Mouse (Mus musculus) liver, adult 10 weeks (tissue): ENCODE data around the gene 4930516K23Rik. TPM values are rescaled to one million over a fixed set of nuclear protein-coding genes. Genes with fewer than 3 reads are reported as not detected.

Experiments used
- polyA plus RNA-seq: library from polyadenylated mRNA; stranded (reverse); fragments of 350-450 nt; fragmentation: Illumina TruSeq; extraction: RNeasy Lipid Tissue Mini Kit (QIAGEN cat#74804); gene quantifications from one replicate; pipeline ENCODE4 v1.2.3, GENCODE M21; 2014; ENCODE audit warnings: low read depth, low replicate concordance

The 4930516K23Rik gene
- not detected for polyA plus RNA-seq

DNA sequence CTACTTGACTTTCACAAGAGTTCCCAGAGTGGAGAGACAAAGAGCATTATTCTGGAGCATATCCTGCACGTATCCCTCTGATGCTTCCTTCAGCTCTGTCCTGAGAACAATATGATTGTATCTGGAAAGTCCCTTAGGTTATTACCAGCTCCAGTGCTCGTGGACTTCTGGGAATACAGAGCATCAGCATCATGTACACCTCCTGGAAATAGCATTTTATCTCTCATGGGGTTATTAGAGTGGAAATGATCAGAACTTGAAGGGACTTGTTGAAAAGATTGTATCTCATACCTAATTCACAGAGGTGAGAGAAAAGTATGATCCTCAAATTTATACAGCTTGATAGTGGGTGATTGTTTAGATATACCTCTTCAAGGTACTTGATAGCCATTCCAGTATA lies at the start of gene 4930516K23Rik:
4930516K23Rik (minus strand) TSS at position 101 of the 400 bp plus-strand sequence.

GRCm38 (mm10) chr7:104104757-104104972 lies 43.4 kb upstream of the 4930516K23Rik start, which contains the start of gene Olfr646:
Olfr646 (plus strand) TSS chr7:104104873.

GRCm38 (mm10) chr7:104085365-104085764 lies 24.1 kb upstream of the 4930516K23Rik start, which contains the start of gene Olfr645:
Olfr645 (minus strand) TSS chr7:104085465.

GRCm38 (mm10) chr7:104071769-104072168 lies 10.5 kb upstream of the 4930516K23Rik start, which contains the start of gene Olfr644:
Olfr644 (minus strand) TSS chr7:104071869.

GRCm38 (mm10) chr7:104052566-104052965 lies 8.7 kb downstream of the 4930516K23Rik start, which contains the start of gene Olfr642:
Olfr642 (minus strand) TSS chr7:104052666.

DNA sequence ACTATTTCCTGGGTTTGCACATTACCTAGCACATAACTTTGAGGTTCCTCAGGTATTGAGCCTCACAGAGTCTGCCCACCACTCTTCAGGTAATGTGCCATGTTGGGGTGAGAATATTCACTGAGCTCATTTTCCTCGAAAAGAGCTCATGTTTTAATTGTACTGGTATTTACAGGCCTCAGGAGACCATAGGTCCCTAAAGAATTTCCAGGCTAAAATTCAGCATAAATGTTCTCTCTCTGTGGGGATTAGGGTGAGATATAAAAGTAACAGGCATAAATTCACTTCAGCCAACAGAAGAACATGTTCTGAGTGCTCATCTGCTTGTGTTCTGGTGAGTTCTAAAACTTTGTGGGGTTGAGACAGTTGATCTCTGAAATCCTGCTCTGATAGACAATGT lies 26.1 kb downstream of the 4930516K23Rik start, which contains the start of gene Olfr641:
Olfr641 (plus strand) TSS at position 301 of the 400 bp plus-strand sequence.

DNA sequence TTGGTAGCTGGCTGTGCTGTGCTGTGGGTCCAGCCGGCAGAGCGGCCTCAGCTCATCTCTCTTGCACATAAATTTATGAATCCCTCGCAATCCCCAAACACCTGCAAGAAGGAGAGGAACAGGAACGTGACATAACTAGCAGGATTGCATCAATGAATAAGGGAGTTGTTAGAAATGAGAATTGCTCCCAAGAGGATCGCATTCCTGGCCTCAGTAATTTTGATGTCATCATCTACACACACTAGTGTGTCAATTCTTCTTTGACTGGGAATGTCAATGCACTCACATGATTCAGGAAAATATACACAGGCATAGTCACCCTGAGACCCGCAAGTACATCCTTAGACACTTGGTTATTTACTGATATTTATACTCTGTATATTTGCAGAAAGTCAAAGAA lies 35.8 kb downstream of the 4930516K23Rik start, which contains the start of gene Olfr640:
Olfr640 (minus strand) TSS at position 101 of the 400 bp plus-strand sequence.

DNA sequence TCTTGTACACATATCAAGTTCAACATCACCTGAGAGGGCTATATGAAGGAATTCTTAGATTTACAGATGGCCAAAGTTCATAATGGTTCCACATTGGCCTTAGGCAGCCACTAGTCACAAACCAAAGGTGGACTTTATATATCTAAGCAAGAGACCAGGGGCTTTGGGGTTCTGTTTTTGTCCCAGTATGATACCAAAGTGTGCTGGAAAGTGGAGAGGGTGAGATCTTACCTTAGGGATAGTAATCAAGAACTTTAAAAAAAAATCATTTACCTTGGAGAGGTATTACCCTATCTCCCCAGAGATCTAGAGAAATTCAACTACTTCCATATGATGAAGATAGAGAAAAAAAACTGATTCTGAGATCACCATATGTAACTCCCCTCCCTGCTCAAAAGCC lies 44.0 kb downstream of the 4930516K23Rik start, which contains the start of gene Olfr639:
Olfr639 (minus strand) TSS at position 101 of the 400 bp plus-strand sequence.

Other genes starting within 250 kb of the 4930516K23Rik start
- 14.4 TPM for gene Hbb-bt, start 247.4 kb downstream of the 4930516K23Rik start, polyA plus RNA-seq
- 131 TPM for gene Hbb-bs, start 233.3 kb downstream of the 4930516K23Rik start, polyA plus RNA-seq
- not detected for gene Hbb-bh2, start 220.9 kb downstream of the 4930516K23Rik start, polyA plus RNA-seq
- gene Hbb-bh1, start 218.3 kb downstream of the 4930516K23Rik start, polyA plus RNA-seq: not detected
- not detected for gene Hbb-y, start 208.2 kb downstream of the 4930516K23Rik start, polyA plus RNA-seq
- gene Olfr66, start 175.2 kb downstream of the 4930516K23Rik start, polyA plus RNA-seq: not detected
- gene Olfr64, start 167.0 kb downstream of the 4930516K23Rik start, polyA plus RNA-seq: not detected
- gene Olfr65, start 158.0 kb downstream of the 4930516K23Rik start, polyA plus RNA-seq: not detected
- not detected for gene Olfr631, start 132.6 kb downstream of the 4930516K23Rik start, polyA plus RNA-seq
- not detected for gene Olfr632, start 127.1 kb downstream of the 4930516K23Rik start, polyA plus RNA-seq
- gene Olfr633, start 117.0 kb downstream of the 4930516K23Rik start, polyA plus RNA-seq: not detected
- not detected for gene Olfr635, start 90.3 kb downstream of the 4930516K23Rik start, polyA plus RNA-seq
- gene Olfr638, start 62.7 kb downstream of the 4930516K23Rik start, polyA plus RNA-seq: not detected
- not detected for gene Olfr639, start 44.1 kb downstream of the 4930516K23Rik start, polyA plus RNA-seq
- gene Olfr640, start 35.9 kb downstream of the 4930516K23Rik start, polyA plus RNA-seq: not detected
- gene Olfr641, start 26.0 kb downstream of the 4930516K23Rik start, polyA plus RNA-seq: not detected
- not detected for gene Olfr642, start 8.8 kb downstream of the 4930516K23Rik start, polyA plus RNA-seq
- gene Olfr644, start 10.4 kb upstream of the 4930516K23Rik start, polyA plus RNA-seq: not detected
- not detected for gene Olfr645, start 24.0 kb upstream of the 4930516K23Rik start, polyA plus RNA-seq
- gene Olfr646, start 43.4 kb upstream of the 4930516K23Rik start, polyA plus RNA-seq: not detected
- gene Ubqln5, start 68.4 kb upstream of the 4930516K23Rik start, polyA plus RNA-seq: not detected
- not detected for gene Olfr643, start 76.0 kb upstream of the 4930516K23Rik start, polyA plus RNA-seq
- not detected for gene Ubqln3, start 81.8 kb upstream of the 4930516K23Rik start, polyA plus RNA-seq
- gene Ubqlnl, start 89.1 kb upstream of the 4930516K23Rik start, polyA plus RNA-seq: not detected
- gene Olfm5, start 103.4 kb upstream of the 4930516K23Rik start, polyA plus RNA-seq: not detected
- not detected for gene Olfr648, start 121.9 kb upstream of the 4930516K23Rik start, polyA plus RNA-seq
- not detected for gene Olfr649, start 134.5 kb upstream of the 4930516K23Rik start, polyA plus RNA-seq
- gene Trim6, start 157.3 kb upstream of the 4930516K23Rik start, polyA plus RNA-seq: 0.34 TPM
- 14.9 TPM for gene Trim34a, start 183.0 kb upstream of the 4930516K23Rik start, polyA plus RNA-seq
- gene Trim5, start 226.6 kb upstream of the 4930516K23Rik start, polyA plus RNA-seq: 3.6 TPM